Mouse (Mus musculus): Measurements from ENCODE around the gene Cenpo. TPM values are rescaled to one million over a fixed set of nuclear protein-coding genes. Genes with fewer than 3 reads are reported as not detected.
"Not testable (repeated sequence)": the region's sequence is repeated elsewhere in the genome, so short reads cannot be mapped to it uniquely, and the experiment has no call there.

Gene Cenpo
- 1 to 10 TPM; 1.4 to 2.1 TPM for total RNA-seq (2021)
- long read RNA-seq, experiment 1, partial matches to known transcripts: 0 of 1 reads
- long read RNA-seq, experiment 1, other reads (novel, unspliced or antisense): 1 of 1 reads
- long read RNA-seq, experiment 2, partial matches to known transcripts: 0 of 1 reads
- long read RNA-seq, experiment 2, other reads (novel, unspliced or antisense): 1 of 1 reads

- DNase-seq: peak; percentile 89 to 98
- intact Hi-C loops (cut with DNase I): no loop called here
These were observed at the start of gene Cenpo, which contains the start of gene Ptrhd1 for GRCm38 (mm10) chr12:4233572-4234508. TSS of gene Cenpo (minus strand) at chr12:4234294. TSS of gene Ptrhd1 (plus strand) at chr12:4234027.

GRCm38 (mm10) chr12:4279878-4280277 is 45.8 kb upstream of the Cenpo start:
- intact Hi-C loops (cut with DNase I): loop anchor here (5.0 kb wide), 1 partner anchor 267 kb away; no protein-coding TSS in a partner anchor
- no peak for DNase-seq

GRCm38 (mm10) chr12:4278978-4279755 is 45.1 kb upstream of the Cenpo start:
- DNase-seq: no peak
- intact Hi-C loops (cut with DNase I): no loop called here

- DNase-seq: no peak
- intact Hi-C loops (cut with DNase I): no loop called here
These were observed 37.0 kb upstream of the Cenpo start for GRCm38 (mm10) chr12:4271078-4271477.

- intact Hi-C loops (cut with DNase I): no loop called here
- DNase-seq: no peak
These were observed 33.7 kb upstream of the Cenpo start for GRCm38 (mm10) chr12:4267765-4268164.

- DNase-seq: no peak
- intact Hi-C loops (cut with DNase I): no loop called here
These were observed 18.9 kb upstream of the Cenpo start for GRCm38 (mm10) chr12:4252742-4253655.

- intact Hi-C loops (cut with DNase I): no loop called here
- no peak for DNase-seq
These were observed 15.7 kb upstream of the Cenpo start for GRCm38 (mm10) chr12:4249786-4250185.

- intact Hi-C loops (cut with DNase I): no loop called here
- no peak for DNase-seq
These were observed 11.6 kb upstream of the Cenpo start for GRCm38 (mm10) chr12:4245742-4246141.

- intact Hi-C loops (cut with DNase I): no loop called here
- no peak for DNase-seq
These were observed 9.7 kb upstream of the Cenpo start for GRCm38 (mm10) chr12:4243805-4244204.

GRCm38 (mm10) chr12:4240281-4240680 is 6.2 kb upstream of the Cenpo start:
- intact Hi-C loops (cut with DNase I); DNase-seq: not testable (repeated sequence)

- intact Hi-C loops (cut with DNase I): no loop called here
- DNase-seq: no peak
These were observed 3.4 kb upstream of the Cenpo start for GRCm38 (mm10) chr12:4237481-4237880.

GRCm38 (mm10) chr12:4232777-4233176 is 1.3 kb downstream of the Cenpo start:
- intact Hi-C loops (cut with DNase I): no loop called here

GRCm38 (mm10) chr12:4230156-4230555 is 3.9 kb downstream of the Cenpo start:
- DNase-seq: no peak
- intact Hi-C loops (cut with DNase I): no loop called here

More at GRCm38 (mm10) chr12:4232777-4233176, 1.3 kb downstream of the Cenpo start:
- no peak for DNase-seq

GRCm38 (mm10) chr12:4212908-4213307 is 21.2 kb downstream of the Cenpo start:
- DNase-seq: no peak
- intact Hi-C loops (cut with DNase I): no loop called here

- intact Hi-C loops (cut with DNase I): no loop called here
- DNase-seq: no peak
These were observed 22.9 kb downstream of the Cenpo start for GRCm38 (mm10) chr12:4211174-4211573.

- no peak for DNase-seq
- intact Hi-C loops (cut with DNase I): loop anchor here (2.0 to 5.0 kb wide), 2 partner anchors 102 to 282 kb away; no protein-coding TSS in a partner anchor
These were observed 24.9 kb downstream of the Cenpo start for GRCm38 (mm10) chr12:4209196-4209595.

- DNase-seq: peak in 1 of 2 experiments; percentile 50
- intact Hi-C loops (cut with DNase I): loop anchor here (2.0 to 5.0 kb wide), 2 partner anchors 102 to 281 kb away; no protein-coding TSS in a partner anchor
These were observed 25.5 kb downstream of the Cenpo start for GRCm38 (mm10) chr12:4208405-4209133.

GRCm38 (mm10) chr12:4206106-4206505 is 28.0 kb downstream of the Cenpo start:
- DNase-seq: no peak
- intact Hi-C loops (cut with DNase I): loop anchor here (5.0 kb wide), 1 partner anchor 279 kb away; no protein-coding TSS in a partner anchor

- DNase-seq: no peak
- intact Hi-C loops (cut with DNase I): no loop called here
These were observed 31.9 kb downstream of the Cenpo start for GRCm38 (mm10) chr12:4202206-4202605.

All from gastrocnemius, postnatal 36 days (tissue).